Mouse (Mus musculus): ENCODE data around the gene Cask.

- TF ChIP-seq POLR2A (IDR thresholded peaks at IDR 0.05; ENCODE audit: borderline replicate concordance, control insufficient read depth, low read depth, low read length) = no peak
- TF ChIP-seq CTCF (IDR thresholded peaks at IDR 0.05; ENCODE audit: control insufficient read depth, insufficient read depth, low read length) = no peak
These were observed 350.9 kb downstream of the Cask start for GRCm38 (mm10) chrX:13500284-13500683.
